Mouse (Mus musculus): ENCODE measurements at regions not wholly inside any gene's neighbourhood (a gene's known extent, or its start where the extent isn't known, plus 50 kb on each side); places are given as distances from the start of the nearest gene placed in this dataset.
A peak's percentile ranks its signal among the peaks of the same experiment; 100 is the strongest.

DNA sequence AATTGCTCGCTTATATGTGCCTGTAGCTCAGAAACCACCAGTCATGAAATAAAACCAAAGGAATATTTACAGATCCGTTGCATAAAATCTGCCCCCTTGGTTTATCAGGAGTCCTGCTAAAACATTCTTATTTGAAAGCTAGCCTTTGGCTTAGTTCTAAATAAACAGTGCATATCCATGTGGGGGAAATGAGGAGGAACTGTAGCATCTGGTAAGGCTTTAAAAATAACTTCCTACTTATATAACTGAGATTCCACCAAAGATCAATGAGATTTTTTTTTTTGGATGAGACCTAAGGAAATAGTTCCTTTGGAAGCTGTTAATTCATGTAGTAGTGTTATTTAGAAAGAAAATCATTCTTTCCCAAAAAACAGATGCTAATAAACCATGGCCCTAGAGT, 117.8 kb upstream of the Slco6d1 start:
- Histone ChIP-seq H3K36me3 (ENCODE audit: control insufficient read depth, insufficient read depth, low read length) (no peaks in the 10 kb centered on the region), H3K9me3 (ENCODE audit: control insufficient read depth, low read length) (no peaks in the 10 kb centered on the region), H3K9ac (ENCODE audit: low read depth, low read length) (no peak overlapping the region), H3K27ac (replicated peaks; ENCODE audit: low read depth, low read length) (no peak overlapping the region), H3K4me2 (ENCODE audit: low read depth, low read length) (no peak overlapping the region), H3K27me3 (replicated peaks; ENCODE audit: control insufficient read depth, insufficient read depth, low read length) (no peaks in the 10 kb centered on the region), H3K4me3 (ENCODE audit: low read depth, low read length) (no peak overlapping the region), H3K4me1 (ENCODE audit: control insufficient read depth, insufficient read depth, low read length) (no peaks in the 10 kb centered on the region)
- 80% methylated on average over 2 of the region's 2 CpGs for WGBS
- no peak for DNase-seq (ENCODE audit: low spot score)
- no peak for ATAC-seq (ENCODE audit: low read depth)

DNA sequence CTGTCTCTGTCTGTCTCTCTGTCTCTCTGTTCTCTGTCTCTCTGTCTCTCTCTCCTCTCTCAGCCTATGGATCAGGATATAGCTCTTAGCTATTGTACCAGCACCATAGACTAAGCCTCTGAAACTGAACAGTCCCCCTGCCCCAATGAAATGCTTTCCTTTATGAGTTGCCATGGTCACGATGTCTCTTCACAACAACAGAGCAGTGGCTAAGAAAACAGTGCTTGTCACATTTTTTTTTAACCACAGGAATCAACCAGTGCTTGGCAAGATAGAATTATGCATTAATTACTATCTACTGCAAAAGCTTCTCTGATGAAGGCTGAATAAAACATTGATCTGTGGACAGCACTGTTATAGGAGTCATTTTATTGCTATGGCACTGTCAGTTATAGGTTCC, 114.6 kb upstream of the Slco6d1 start:
- Histone ChIP-seq H3K4me1 (ENCODE audit: control insufficient read depth, insufficient read depth, low read length) (no peaks in the 10 kb centered on the region), H3K27ac (replicated peaks; ENCODE audit: low read depth, low read length) (no peak overlapping the region), H3K4me3 (ENCODE audit: low read depth, low read length) (no peak overlapping the region), H3K27me3 (replicated peaks; ENCODE audit: control insufficient read depth, insufficient read depth, low read length) (no peaks in the 10 kb centered on the region), H3K4me2 (ENCODE audit: low read depth, low read length) (no peak overlapping the region), H3K9me3 (ENCODE audit: control insufficient read depth, low read length) (no peaks in the 10 kb centered on the region), H3K9ac (ENCODE audit: low read depth, low read length) (no peak overlapping the region), H3K36me3 (ENCODE audit: control insufficient read depth, insufficient read depth, low read length) (no peaks in the 10 kb centered on the region)
- DNase-seq (ENCODE audit: low spot score) (no peak), ATAC-seq (ENCODE audit: low read depth) (no peak)
- WGBS: 95% methylated on average over 1 of the region's 1 CpGs

DNA sequence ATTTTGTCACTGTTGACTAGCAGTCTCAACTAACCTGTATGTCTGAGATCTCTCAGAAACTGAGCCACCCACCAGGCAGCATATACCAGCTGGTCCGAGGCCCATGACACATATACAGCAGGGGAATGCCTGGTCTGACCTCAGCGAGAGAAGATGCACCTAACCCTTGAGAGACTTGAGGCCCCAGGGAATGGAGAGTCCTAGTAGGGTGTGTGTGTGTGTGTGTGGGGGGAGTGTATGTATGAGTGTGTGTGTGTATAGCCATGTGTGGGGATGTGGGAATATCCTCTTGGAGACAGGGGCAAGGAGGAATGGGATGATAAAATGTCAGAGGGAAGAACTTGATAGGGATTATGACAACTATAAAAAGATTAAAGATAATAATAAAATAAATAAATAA, 113.4 kb upstream of the Slco6d1 start:
- DNase-seq (ENCODE audit: low spot score): no peak
- H3K4me1 ChIP-seq (ENCODE audit: control insufficient read depth, insufficient read depth, low read length): no peaks in the 10 kb centered on the region
- H3K4me3 ChIP-seq (ENCODE audit: low read depth, low read length): no peak overlapping the region
- no peak for ATAC-seq (ENCODE audit: low read depth)
- H3K9ac ChIP-seq (ENCODE audit: low read depth, low read length): no peak overlapping the region
- no peak overlapping the region for H3K27ac ChIP-seq (replicated peaks; ENCODE audit: low read depth, low read length)
- H3K4me2 ChIP-seq (ENCODE audit: low read depth, low read length): no peak overlapping the region
- no peaks in the 10 kb centered on the region for H3K36me3 ChIP-seq (ENCODE audit: control insufficient read depth, insufficient read depth, low read length)
- H3K9me3 ChIP-seq (ENCODE audit: control insufficient read depth, low read length): no peaks in the 10 kb centered on the region
- WGBS: 90% methylated on average over 2 of the region's 2 CpGs
- no peaks in the 10 kb centered on the region for H3K27me3 ChIP-seq (replicated peaks; ENCODE audit: control insufficient read depth, insufficient read depth, low read length)

DNA sequence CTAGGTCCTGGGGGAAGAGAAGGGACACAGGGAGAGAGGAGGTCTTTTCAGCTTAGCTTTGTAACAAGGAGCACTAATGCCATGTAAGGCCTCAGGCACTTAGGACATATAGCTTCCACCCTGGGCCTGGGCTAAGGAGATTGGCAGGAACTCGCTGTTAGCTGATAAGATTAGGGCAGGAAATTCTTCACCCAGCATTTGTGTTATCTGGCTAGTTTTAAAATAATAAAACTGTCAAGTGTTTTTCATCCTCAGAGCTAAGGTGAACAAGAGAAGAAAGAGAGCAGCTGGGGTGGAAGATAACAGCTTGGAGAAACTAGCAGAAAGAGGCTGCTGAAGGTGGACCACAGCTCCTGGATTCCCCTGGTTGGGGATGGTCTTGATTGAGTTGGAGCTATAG, 111.0 kb upstream of the Slco6d1 start:
- no peaks in the 10 kb centered on the region for H3K27me3 ChIP-seq (replicated peaks; ENCODE audit: control insufficient read depth, insufficient read depth, low read length)
- WGBS: 75% methylated on average over 1 of the region's 1 CpGs
- no peak overlapping the region for H3K4me3 ChIP-seq (ENCODE audit: low read depth, low read length)
- ATAC-seq (ENCODE audit: low read depth): no peak
- no peaks in the 10 kb centered on the region for H3K9me3 ChIP-seq (ENCODE audit: control insufficient read depth, low read length)
- no peak overlapping the region for H3K4me2 ChIP-seq (ENCODE audit: low read depth, low read length)
- no peaks in the 10 kb centered on the region for H3K36me3 ChIP-seq (ENCODE audit: control insufficient read depth, insufficient read depth, low read length)
- H3K9ac ChIP-seq (ENCODE audit: low read depth, low read length): no peak overlapping the region
- no peak for DNase-seq (ENCODE audit: low spot score)
- H3K27ac ChIP-seq (replicated peaks; ENCODE audit: low read depth, low read length): no peak overlapping the region
- H3K4me1 ChIP-seq (ENCODE audit: control insufficient read depth, insufficient read depth, low read length): no peaks in the 10 kb centered on the region

DNA sequence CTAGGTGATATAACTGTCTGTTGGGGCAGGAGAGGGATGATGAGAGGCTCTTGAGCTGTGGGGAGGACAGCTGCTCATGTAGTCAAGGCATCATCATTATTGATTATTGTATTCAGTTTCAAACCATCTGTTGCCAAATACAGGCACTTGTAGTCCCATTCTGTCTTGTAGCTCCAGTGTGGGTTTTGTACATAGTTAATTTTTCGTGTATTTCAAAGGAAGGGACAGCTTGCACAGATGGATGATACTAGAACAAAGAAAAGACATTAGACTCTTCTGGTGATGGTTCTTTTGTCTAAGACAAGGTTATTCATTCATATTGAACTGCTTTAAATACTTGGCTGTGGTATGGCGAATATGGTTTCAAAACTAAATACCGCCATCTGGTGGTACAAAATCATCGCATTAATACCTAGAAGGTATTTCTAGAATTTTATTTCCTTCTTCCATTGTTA, 70.8 kb upstream of the Slco6d1 start:
- Histone ChIP-seq H3K9me3 (ENCODE audit: control insufficient read depth, low read length) (no peaks in the 10 kb centered on the region), H3K27ac (replicated peaks; ENCODE audit: low read depth, low read length) (no peak overlapping the region), H3K36me3 (ENCODE audit: control insufficient read depth, insufficient read depth, low read length) (no peaks in the 10 kb centered on the region), H3K4me3 (ENCODE audit: low read depth, low read length) (no peak overlapping the region), H3K4me1 (ENCODE audit: control insufficient read depth, insufficient read depth, low read length) (no peaks in the 10 kb centered on the region), H3K9ac (ENCODE audit: low read depth, low read length) (no peak overlapping the region), H3K27me3 (replicated peaks; ENCODE audit: control insufficient read depth, insufficient read depth, low read length) (no peaks in the 10 kb centered on the region), H3K4me2 (ENCODE audit: low read depth, low read length) (no peak overlapping the region)
- DNase-seq (ENCODE audit: low spot score): peak; percentile 74
- 0 out of 2 replicates have a peak, but pooled peaks have one; percentile 47 for ATAC-seq (ENCODE audit: low read depth)
- 33% methylated on average over 4 of the region's 4 CpGs for WGBS

DNA sequence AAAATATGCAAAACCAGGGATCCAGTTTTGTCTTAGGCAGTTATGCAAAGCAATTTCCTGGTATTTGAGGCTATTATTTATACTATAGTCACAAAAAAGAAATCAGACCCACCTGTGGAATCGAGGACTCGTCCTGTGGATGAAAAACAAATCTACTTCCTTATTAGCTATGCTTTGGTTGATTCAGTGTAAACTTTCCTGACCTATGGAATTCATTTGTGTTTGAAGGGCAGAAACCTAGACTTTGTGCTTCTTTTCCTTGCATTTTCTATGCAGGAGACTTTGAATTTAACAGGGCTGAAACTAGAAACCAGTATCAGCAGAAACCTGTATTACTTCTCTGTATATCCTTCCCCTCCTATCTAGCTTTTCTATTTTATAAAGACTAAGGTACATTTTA, 70.2 kb upstream of the Slco6d1 start:
- H3K27me3 ChIP-seq (replicated peaks; ENCODE audit: control insufficient read depth, insufficient read depth, low read length): no peaks in the 10 kb centered on the region
- H3K27ac ChIP-seq (replicated peaks; ENCODE audit: low read depth, low read length): no peak overlapping the region
- H3K36me3 ChIP-seq (ENCODE audit: control insufficient read depth, insufficient read depth, low read length): no peaks in the 10 kb centered on the region
- WGBS: 45% methylated on average over 2 of the region's 2 CpGs
- no peak overlapping the region for H3K9ac ChIP-seq (ENCODE audit: low read depth, low read length)
- no peak overlapping the region for H3K4me2 ChIP-seq (ENCODE audit: low read depth, low read length)
- H3K4me3 ChIP-seq (ENCODE audit: low read depth, low read length): no peak overlapping the region
- DNase-seq (ENCODE audit: low spot score) (peak; percentile 11), ATAC-seq (ENCODE audit: low read depth) (no peak; the same call in 1 of the 2 replicates)
- no peaks in the 10 kb centered on the region for H3K4me1 ChIP-seq (ENCODE audit: control insufficient read depth, insufficient read depth, low read length)
- no peaks in the 10 kb centered on the region for H3K9me3 ChIP-seq (ENCODE audit: control insufficient read depth, low read length)

DNA sequence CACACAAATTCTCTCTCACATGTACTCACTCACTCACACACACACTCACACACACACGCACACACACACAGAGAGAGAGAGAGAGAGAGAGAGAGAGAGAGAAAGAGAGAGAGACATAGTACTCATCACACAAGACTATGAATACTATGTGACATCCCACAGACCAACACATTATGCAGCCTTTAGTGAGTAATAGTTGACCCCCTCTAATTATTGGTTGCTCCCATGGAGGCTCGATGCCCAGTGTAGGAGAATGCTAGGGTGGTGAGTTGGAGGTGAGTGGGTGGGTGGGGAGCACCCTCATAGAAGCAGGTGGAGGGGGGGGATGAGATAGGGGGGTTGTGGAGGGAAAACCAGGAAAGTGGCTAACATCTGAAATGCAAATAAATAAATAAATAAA, 69.4 kb upstream of the Slco6d1 start:
- Histone ChIP-seq H3K9ac (ENCODE audit: low read depth, low read length) (no peak overlapping the region), H3K9me3 (ENCODE audit: control insufficient read depth, low read length) (no peaks in the 10 kb centered on the region), H3K27ac (replicated peaks; ENCODE audit: low read depth, low read length) (no peak overlapping the region), H3K27me3 (replicated peaks; ENCODE audit: control insufficient read depth, insufficient read depth, low read length) (no peaks in the 10 kb centered on the region), H3K4me3 (ENCODE audit: low read depth, low read length) (no peak overlapping the region), H3K4me2 (ENCODE audit: low read depth, low read length) (no peak overlapping the region), H3K36me3 (ENCODE audit: control insufficient read depth, insufficient read depth, low read length) (no peaks in the 10 kb centered on the region), H3K4me1 (ENCODE audit: control insufficient read depth, insufficient read depth, low read length) (no peaks in the 10 kb centered on the region)
- 77% methylated on average over 2 of the region's 2 CpGs for WGBS
- ATAC-seq (ENCODE audit: low read depth) (no peak), DNase-seq (ENCODE audit: low spot score) (no peak)

Measured in embryonic facial prominence, embryonic 14.5 days (tissue).